Mouse (Mus musculus) midbrain, embryonic 15.5 days (tissue): ENCODE data around the gene Hoxa1. TPM values are rescaled to one million over a fixed set of nuclear protein-coding genes. Genes with fewer than 3 reads are reported as not detected.

Experiments
- ATAC-seq: fragments of 200-750 bp; cut with Nextera tagmentation; replicated peaks from 2 replicates; pipeline ENCODE4 v1.8.0; 2017; ENCODE audit warnings: moderate TSS enrichment
- H3K27ac ChIP-seq: fragments of 300-500 bp; sonication (generic); 2 replicates; pipeline ENCODE4 v1.5.1; 2015; ENCODE audit warnings: mild to moderate bottlenecking, inconsistent platforms
- H3K27me3 ChIP-seq: fragments of 300-500 bp; sonication (generic); replicated peaks from 2 replicates; pipeline ENCODE4 v1.6.1; 2015; ENCODE audit warnings: inconsistent platforms
- H3K36me3 ChIP-seq: fragments of 300-500 bp; sonication (generic); replicated peaks from 2 replicates; pipeline ENCODE4 v1.6.1; 2015; ENCODE audit warnings: inconsistent platforms
- H3K4me1 ChIP-seq: fragments of 300-500 bp; sonication (generic); 2 replicates; pipeline ENCODE4 v1.6.1; 2015; ENCODE audit warnings: inconsistent platforms
- H3K4me2 ChIP-seq: fragments of 300-500 bp; sonication (generic); 2 replicates; pipeline ENCODE4 v1.6.1; 2015; ENCODE audit warnings: inconsistent platforms, mild to moderate bottlenecking, moderate library complexity
- H3K4me3 ChIP-seq: fragments of 300-500 bp; sonication (generic); 2 replicates; pipeline ENCODE4 v1.5.1; 2015; ENCODE audit warnings: mild to moderate bottlenecking, inconsistent platforms
- H3K9ac ChIP-seq: fragments of 300-500 bp; sonication (generic); 2 replicates; pipeline ENCODE4 v1.6.1; 2015; ENCODE audit warnings: mild to moderate bottlenecking, inconsistent platforms
- H3K9me3 ChIP-seq: fragments of 300-500 bp; sonication (generic); 2 replicates; pipeline ENCODE4 v1.6.1; 2016; ENCODE audit warnings: inconsistent platforms
- WGBS: fragments of 180-500 bp; shearing (Covaris S2); methylation state at CpG from one replicate; pipeline ENCODE4 v1.1.7; 2015; ENCODE audit warnings: mixed read lengths; 5-methylcytosine and 5-hydroxymethylcytosine counted together
- polyA plus RNA-seq: library from polyadenylated mRNA; unstranded; fragments of >200 nt; fragmentation: Nextera tagmentation; extraction: Ambion mirVana; gene quantifications from 2 replicates; pipeline ENCODE4 v1.2.1, GENCODE M21; 2015

The Hoxa1 gene
- polyA plus RNA-seq, 1 experiment from 2014 or later, result 0.14 TPM

GRCm38 (mm10) chr6:52185222-52185621, 27.1 kb upstream of the Hoxa1 start:
- no peak overlapping the region for H3K9ac ChIP-seq
- H3K36me3 ChIP-seq, result no peaks in the 10 kb centered on the region
- H3K9me3 ChIP-seq, result no peaks in the 10 kb centered on the region
- no peaks in the 10 kb centered on the region for H3K4me1 ChIP-seq
- H3K4me3 ChIP-seq, result no peak overlapping the region
- H3K27me3 ChIP-seq, result peaks cover 100% of the 10 kb centered on the region
- 2% methylated on average over 19 of the region's 19 CpGs for WGBS
- no peak for ATAC-seq
- H3K27ac ChIP-seq, result no peak overlapping the region
- no peak overlapping the region for H3K4me2 ChIP-seq

GRCm38 (mm10) chr6:52184668-52185067, 26.6 kb upstream of the Hoxa1 start:
- Histone ChIP-seq H3K4me1 (no peaks in the 10 kb centered on the region), H3K27ac (no peak overlapping the region), H3K9me3 (no peaks in the 10 kb centered on the region), H3K4me2 (no peak overlapping the region), H3K9ac (no peak overlapping the region), H3K27me3 (peaks cover 100% of the 10 kb centered on the region), H3K4me3 (no peak overlapping the region), H3K36me3 (no peaks in the 10 kb centered on the region)
- no peak for ATAC-seq
- WGBS, result 2% methylated on average over 6 of the region's 6 CpGs

- no peak overlapping the region for H3K4me2 ChIP-seq
- H3K27ac ChIP-seq, result no peak overlapping the region
- H3K4me3 ChIP-seq, result no peak overlapping the region
- H3K9ac ChIP-seq, result no peak overlapping the region
- H3K4me1 ChIP-seq, result no peaks in the 10 kb centered on the region
- WGBS, result 11% methylated on average over 10 of the region's 10 CpGs
- peaks cover 100% of the 10 kb centered on the region for H3K27me3 ChIP-seq
- ATAC-seq, result no peak
- no peaks in the 10 kb centered on the region for H3K9me3 ChIP-seq
- no peaks in the 10 kb centered on the region for H3K36me3 ChIP-seq
These were observed 25.4 kb upstream of the Hoxa1 start for GRCm38 (mm10) chr6:52183311-52184080.

- WGBS, result 0% methylated on average over 1 of the region's 1 CpGs
- Histone ChIP-seq H3K4me3 (no peak overlapping the region), H3K9ac (no peak overlapping the region), H3K36me3 (no peaks in the 10 kb centered on the region), H3K27me3 (peaks cover 100% of the 10 kb centered on the region), H3K27ac (no peak overlapping the region), H3K4me1 (no peaks in the 10 kb centered on the region), H3K9me3 (no peaks in the 10 kb centered on the region), H3K4me2 (no peak overlapping the region)
- no peak for ATAC-seq
These were observed 24.7 kb upstream of the Hoxa1 start for GRCm38 (mm10) chr6:52182793-52183192.

- ATAC-seq, result no peak
- no peaks in the 10 kb centered on the region for H3K9me3 ChIP-seq
- no peak overlapping the region for H3K4me2 ChIP-seq
- H3K4me1 ChIP-seq, result no peaks in the 10 kb centered on the region
- no peak overlapping the region for H3K27ac ChIP-seq
- H3K4me3 ChIP-seq, result no peak overlapping the region
- no peaks in the 10 kb centered on the region for H3K36me3 ChIP-seq
- 21% methylated on average over 2 of the region's 2 CpGs for WGBS
- H3K9ac ChIP-seq, result no peak overlapping the region
- peaks cover 100% of the 10 kb centered on the region for H3K27me3 ChIP-seq
These were observed 23.9 kb upstream of the Hoxa1 start for GRCm38 (mm10) chr6:52182030-52182429.

GRCm38 (mm10) chr6:52180726-52181125, 22.6 kb upstream of the Hoxa1 start:
- H3K27me3 ChIP-seq, result peaks cover 97% of the 10 kb centered on the region
- no peak for ATAC-seq
- 11% methylated on average over 3 of the region's 3 CpGs for WGBS
- no peak overlapping the region for H3K4me3 ChIP-seq
- no peak overlapping the region for H3K27ac ChIP-seq
- H3K9ac ChIP-seq, result no peak overlapping the region
- no peaks in the 10 kb centered on the region for H3K9me3 ChIP-seq
- no peaks in the 10 kb centered on the region for H3K36me3 ChIP-seq
- no peaks in the 10 kb centered on the region for H3K4me1 ChIP-seq
- H3K4me2 ChIP-seq, result no peak overlapping the region

GRCm38 (mm10) chr6:52180213-52180710, 22.1 kb upstream of the Hoxa1 start:
- H3K27ac ChIP-seq, result no peak overlapping the region
- H3K36me3 ChIP-seq, result no peaks in the 10 kb centered on the region
- H3K4me3 ChIP-seq, result no peak overlapping the region
- H3K9me3 ChIP-seq, result no peaks in the 10 kb centered on the region
- H3K4me1 ChIP-seq, result no peaks in the 10 kb centered on the region
- no peak overlapping the region for H3K9ac ChIP-seq
- no peak for ATAC-seq
- peaks cover 95% of the 10 kb centered on the region for H3K27me3 ChIP-seq
- WGBS, result 3% methylated on average over 11 of the region's 11 CpGs
- H3K4me2 ChIP-seq, result no peak overlapping the region

GRCm38 (mm10) chr6:52179690-52180089, 21.6 kb upstream of the Hoxa1 start:
- no peak for ATAC-seq
- Histone ChIP-seq H3K27me3 (peaks cover 95% of the 10 kb centered on the region), H3K4me1 (no peaks in the 10 kb centered on the region), H3K4me2 (no peak overlapping the region), H3K9ac (no peak overlapping the region), H3K27ac (no peak overlapping the region), H3K4me3 (no peak overlapping the region), H3K36me3 (no peaks in the 10 kb centered on the region), H3K9me3 (no peaks in the 10 kb centered on the region)
- 1% methylated on average over 10 of the region's 10 CpGs for WGBS

- WGBS, result 2% methylated on average over 4 of the region's 4 CpGs
- H3K27ac ChIP-seq, result no peak overlapping the region
These were observed 21.0 kb upstream of the Hoxa1 start for GRCm38 (mm10) chr6:52178918-52179665.

GRCm38 (mm10) chr6:52177806-52178205, 19.7 kb upstream of the Hoxa1 start:
- WGBS, result 2% methylated on average over 9 of the region's 9 CpGs
- no peak overlapping the region for H3K27ac ChIP-seq
- H3K27me3 ChIP-seq, result peaks cover 92% of the 10 kb centered on the region
- no peak overlapping the region for H3K4me2 ChIP-seq
- no peaks in the 10 kb centered on the region for H3K9me3 ChIP-seq
- no peaks in the 10 kb centered on the region for H3K36me3 ChIP-seq
- no peak overlapping the region for H3K9ac ChIP-seq
- ATAC-seq, result no peak
- no peak overlapping the region for H3K4me3 ChIP-seq
- peaks cover under 1% of the 10 kb centered on the region; the same call in 1 of the 2 replicates for H3K4me1 ChIP-seq

More at GRCm38 (mm10) chr6:52178918-52179665, 21.0 kb upstream of the Hoxa1 start:
- Histone ChIP-seq H3K9me3 (no peaks in the 10 kb centered on the region), H3K36me3 (no peaks in the 10 kb centered on the region), H3K4me2 (no peak overlapping the region), H3K27me3 (peaks cover 93% of the 10 kb centered on the region), H3K4me3 (no peak overlapping the region), H3K4me1 (no peaks in the 10 kb centered on the region), H3K9ac (no peak overlapping the region)
- ATAC-seq, result no peak

GRCm38 (mm10) chr6:52177061-52177735, 19.1 kb upstream of the Hoxa1 start, which contains the start of gene 5730596B20Rik:
5730596B20Rik (plus strand) TSS chr6:52177498.
- no peaks in the 10 kb centered on the region for H3K9me3 ChIP-seq
- H3K36me3 ChIP-seq, result no peaks in the 10 kb centered on the region
- peaks cover 6% of the 10 kb centered on the region for H3K4me1 ChIP-seq
- H3K4me2 ChIP-seq, result no peak within 1 kb of the TSS
- peaks cover 92% of the 10 kb centered on the region for H3K27me3 ChIP-seq
- no peak within 1 kb of the TSS for H3K27ac ChIP-seq
- no peak within 1 kb of the TSS for H3K4me3 ChIP-seq
- under 1% methylated on average over 36 of the region's 36 CpGs for WGBS
- H3K9ac ChIP-seq, result no peak within 1 kb of the TSS
- no peak for ATAC-seq

- no peak for ATAC-seq
- Histone ChIP-seq H3K9me3 (no peaks in the 10 kb centered on the region), H3K4me3 (no peak overlapping the region), H3K27me3 (peaks cover 92% of the 10 kb centered on the region), H3K27ac (no peak overlapping the region), H3K4me1 (peaks cover 6% of the 10 kb centered on the region), H3K9ac (no peak overlapping the region), H3K36me3 (no peaks in the 10 kb centered on the region), H3K4me2 (no peak overlapping the region)
- WGBS, result 2% methylated on average over 6 of the region's 6 CpGs
These were observed 18.3 kb upstream of the Hoxa1 start for GRCm38 (mm10) chr6:52176391-52176790.
